Mouse (Mus musculus): ENCODE measurements around the gene Gsk3a.

Gsk3a gene

GRCm38 (mm10) chr7:25250141-25250972, 12.7 kb upstream of the Gsk3a start, which contains the start of gene Erf:
Gene Erf, minus strand, starts transcription at chr7:25250761.
- peak; percentile 77 for DNase-seq (ENCODE audit: low read depth, low spot score)

- DNase-seq (ENCODE audit: low read depth, low spot score) = peak; percentile 59
Measured at GRCm38 (mm10) chr7:25249314-25250140, 11.9 kb upstream of the Gsk3a start.

GRCm38 (mm10) chr7:25248846-25249313, 11.2 kb upstream of the Gsk3a start:
- peak; percentile 52 for DNase-seq (ENCODE audit: low read depth, low spot score)

- peak; percentile 51 for DNase-seq (ENCODE audit: low read depth, low spot score)
Measured at GRCm38 (mm10) chr7:25248018-25248647, 10.5 kb upstream of the Gsk3a start.

- no peak for DNase-seq (ENCODE audit: low read depth, low spot score)
Measured at GRCm38 (mm10) chr7:25247498-25247897, 9.8 kb upstream of the Gsk3a start.

- DNase-seq (ENCODE audit: low read depth, low spot score) = no peak
Measured at GRCm38 (mm10) chr7:25246759-25247137, 9.1 kb upstream of the Gsk3a start.

GRCm38 (mm10) chr7:25246079-25246758, 8.6 kb upstream of the Gsk3a start:
- no peak for DNase-seq (ENCODE audit: low read depth, low spot score)

GRCm38 (mm10) chr7:25244562-25245369, 7.1 kb upstream of the Gsk3a start:
- no peak for DNase-seq (ENCODE audit: low read depth, low spot score)

GRCm38 (mm10) chr7:25243361-25243760, 5.7 kb upstream of the Gsk3a start:
- no peak for DNase-seq (ENCODE audit: low read depth, low spot score)

GRCm38 (mm10) chr7:25241062-25241461, 3.4 kb upstream of the Gsk3a start:
- DNase-seq (ENCODE audit: low read depth, low spot score) = peak; percentile 90

- no peak for DNase-seq (ENCODE audit: low read depth, low spot score)
Measured at GRCm38 (mm10) chr7:25240631-25241030, 3.0 kb upstream of the Gsk3a start.

- DNase-seq (ENCODE audit: low read depth, low spot score) = peak; percentile 93
Measured at GRCm38 (mm10) chr7:25238829-25239623, 1.4 kb upstream of the Gsk3a start.

- peak; percentile 96 for DNase-seq (ENCODE audit: low read depth, low spot score)
Measured at GRCm38 (mm10) chr7:25238015-25238706, 510 bp upstream of the Gsk3a start.

- DNase-seq (ENCODE audit: low read depth, low spot score) = no peak
Measured at GRCm38 (mm10) chr7:25235526-25235925, 2.1 kb downstream of the Gsk3a start.

- no peak for DNase-seq (ENCODE audit: low read depth, low spot score)
Measured at GRCm38 (mm10) chr7:25233061-25233460, 4.6 kb downstream of the Gsk3a start.

- no peak for DNase-seq (ENCODE audit: low read depth, low spot score)
Measured at GRCm38 (mm10) chr7:25232101-25232648, 5.5 kb downstream of the Gsk3a start.

GRCm38 (mm10) chr7:25230690-25231285, 6.9 kb downstream of the Gsk3a start:
- no peak for DNase-seq (ENCODE audit: low read depth, low spot score)

GRCm38 (mm10) chr7:25227523-25228300, 9.9 kb downstream of the Gsk3a start:
- no peak for DNase-seq (ENCODE audit: low read depth, low spot score)
